Mouse (Mus musculus) midbrain, embryonic 15.5 days (tissue): ENCODE data around the gene Agxt. TPM values are rescaled to one million over a fixed set of nuclear protein-coding genes. Genes with fewer than 3 reads are reported as not detected.

Experiments used
- ATAC-seq: fragments of 200-750 bp; cut with Nextera tagmentation; replicated peaks from 2 replicates; pipeline ENCODE4 v1.8.0; 2017; ENCODE audit warnings: moderate TSS enrichment
- H3K27ac ChIP-seq: fragments of 300-500 bp; sonication (generic); 2 replicates; pipeline ENCODE4 v1.5.1; 2015; ENCODE audit warnings: mild to moderate bottlenecking, inconsistent platforms
- H3K27me3 ChIP-seq: fragments of 300-500 bp; sonication (generic); replicated peaks from 2 replicates; pipeline ENCODE4 v1.6.1; 2015; ENCODE audit warnings: inconsistent platforms
- H3K36me3 ChIP-seq: fragments of 300-500 bp; sonication (generic); replicated peaks from 2 replicates; pipeline ENCODE4 v1.6.1; 2015; ENCODE audit warnings: inconsistent platforms
- H3K4me1 ChIP-seq: fragments of 300-500 bp; sonication (generic); 2 replicates; pipeline ENCODE4 v1.6.1; 2015; ENCODE audit warnings: inconsistent platforms
- H3K4me2 ChIP-seq: fragments of 300-500 bp; sonication (generic); 2 replicates; pipeline ENCODE4 v1.6.1; 2015; ENCODE audit warnings: inconsistent platforms, mild to moderate bottlenecking, moderate library complexity
- H3K4me3 ChIP-seq: fragments of 300-500 bp; sonication (generic); 2 replicates; pipeline ENCODE4 v1.5.1; 2015; ENCODE audit warnings: mild to moderate bottlenecking, inconsistent platforms
- H3K9ac ChIP-seq: fragments of 300-500 bp; sonication (generic); 2 replicates; pipeline ENCODE4 v1.6.1; 2015; ENCODE audit warnings: mild to moderate bottlenecking, inconsistent platforms
- H3K9me3 ChIP-seq: fragments of 300-500 bp; sonication (generic); 2 replicates; pipeline ENCODE4 v1.6.1; 2016; ENCODE audit warnings: inconsistent platforms
- WGBS: fragments of 180-500 bp; shearing (Covaris S2); methylation state at CpG from one replicate; pipeline ENCODE4 v1.1.7; 2015; ENCODE audit warnings: mixed read lengths; 5-methylcytosine and 5-hydroxymethylcytosine counted together
- polyA plus RNA-seq: library from polyadenylated mRNA; unstranded; fragments of >200 nt; fragmentation: Nextera tagmentation; extraction: Ambion mirVana; gene quantifications from 2 replicates; pipeline ENCODE4 v1.2.1, GENCODE M21; 2015

Agxt gene
- polyA plus RNA-seq, 1 experiment from 2014 or later: not detected

DNA sequence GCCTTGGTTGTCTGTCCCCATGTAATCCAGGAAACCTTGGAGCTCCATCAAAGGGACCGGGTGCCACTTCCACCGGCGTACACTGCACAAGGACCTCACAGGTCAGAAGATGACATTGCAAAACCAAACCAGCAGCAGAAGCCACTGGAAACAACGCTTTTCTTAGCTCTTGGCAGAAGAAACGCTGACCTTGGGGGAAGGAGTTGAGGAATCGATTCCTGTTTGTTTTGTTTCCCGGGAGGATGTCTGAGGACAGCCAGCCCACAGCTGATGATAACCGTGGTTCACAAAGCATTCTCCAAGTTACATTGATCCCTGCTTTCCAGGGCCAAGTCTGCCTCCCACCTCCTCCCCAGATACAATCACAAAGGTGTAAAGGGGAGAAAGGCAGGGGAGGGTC is 11.0 kb upstream of the Agxt start:
- H3K4me1 ChIP-seq: no peaks in the 10 kb centered on the region
- no peak for ATAC-seq
- no peak overlapping the region for H3K9ac ChIP-seq
- WGBS: 86% methylated on average over 8 of the region's 8 CpGs
- H3K9me3 ChIP-seq: no peaks in the 10 kb centered on the region
- no peaks in the 10 kb centered on the region for H3K27me3 ChIP-seq
- no peak overlapping the region for H3K4me3 ChIP-seq
- no peak overlapping the region for H3K27ac ChIP-seq
- no peak overlapping the region for H3K4me2 ChIP-seq
- no peaks in the 10 kb centered on the region for H3K36me3 ChIP-seq

DNA sequence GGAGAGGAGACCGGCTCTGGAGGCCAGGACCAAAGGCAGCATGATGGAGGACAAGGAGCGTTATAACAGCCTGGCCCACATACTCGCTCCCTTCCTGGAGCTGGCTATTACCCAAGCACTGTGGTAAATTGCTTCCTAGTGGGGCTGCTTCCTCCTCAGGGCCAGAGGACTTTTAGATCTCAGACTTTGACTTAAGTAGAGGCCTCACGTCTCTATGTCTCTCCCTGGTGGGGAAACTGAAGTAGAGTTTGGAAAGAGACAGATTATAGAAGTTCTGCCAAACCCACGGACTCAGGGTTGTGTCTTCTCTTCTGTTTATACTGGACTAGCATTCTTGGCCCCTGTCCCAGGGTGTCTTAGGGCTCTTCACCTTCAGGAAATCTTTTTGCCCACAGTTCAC is 9.8 kb upstream of the Agxt start:
- WGBS: 59% methylated on average over 5 of the region's 5 CpGs
- H3K4me2 ChIP-seq: no peak overlapping the region
- ATAC-seq: no peak

DNA sequence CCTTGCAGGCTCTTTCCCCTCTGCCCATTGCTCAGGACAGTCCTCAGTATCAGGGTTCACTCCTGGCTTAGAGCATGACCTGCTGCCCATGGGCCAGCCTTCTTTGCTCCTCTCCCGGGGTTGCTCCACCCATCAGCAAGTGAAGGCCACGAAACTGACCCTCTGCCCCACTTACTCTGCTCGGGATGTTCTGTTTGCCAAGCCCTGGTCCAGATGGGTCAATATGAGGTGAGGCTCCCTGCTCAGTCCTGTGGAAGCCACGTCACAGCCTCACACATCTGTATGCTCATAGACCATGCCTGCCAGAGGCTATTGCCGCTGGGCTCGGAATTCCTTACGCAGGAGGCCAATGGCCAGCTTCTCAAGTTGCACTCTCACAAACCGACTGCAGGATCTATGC is 6.8 kb upstream of the Agxt start:
- no peak overlapping the region for H3K9ac ChIP-seq
- no peak overlapping the region for H3K4me3 ChIP-seq
- WGBS: 84% methylated on average over 8 of the region's 8 CpGs
- no peak overlapping the region for H3K4me2 ChIP-seq
- H3K4me1 ChIP-seq: no peaks in the 10 kb centered on the region
- H3K27me3 ChIP-seq: no peaks in the 10 kb centered on the region
- no peak overlapping the region for H3K27ac ChIP-seq
- no peaks in the 10 kb centered on the region for H3K36me3 ChIP-seq
- no peak for ATAC-seq
- H3K9me3 ChIP-seq: no peaks in the 10 kb centered on the region

More for the DNA sequence above, 9.8 kb upstream of the Agxt start:
- no peak overlapping the region for H3K9ac ChIP-seq
- H3K36me3 ChIP-seq: no peaks in the 10 kb centered on the region
- no peak overlapping the region for H3K27ac ChIP-seq
- no peaks in the 10 kb centered on the region for H3K27me3 ChIP-seq
- no peak overlapping the region for H3K4me3 ChIP-seq
- H3K4me1 ChIP-seq: no peaks in the 10 kb centered on the region
- H3K9me3 ChIP-seq: no peaks in the 10 kb centered on the region

DNA sequence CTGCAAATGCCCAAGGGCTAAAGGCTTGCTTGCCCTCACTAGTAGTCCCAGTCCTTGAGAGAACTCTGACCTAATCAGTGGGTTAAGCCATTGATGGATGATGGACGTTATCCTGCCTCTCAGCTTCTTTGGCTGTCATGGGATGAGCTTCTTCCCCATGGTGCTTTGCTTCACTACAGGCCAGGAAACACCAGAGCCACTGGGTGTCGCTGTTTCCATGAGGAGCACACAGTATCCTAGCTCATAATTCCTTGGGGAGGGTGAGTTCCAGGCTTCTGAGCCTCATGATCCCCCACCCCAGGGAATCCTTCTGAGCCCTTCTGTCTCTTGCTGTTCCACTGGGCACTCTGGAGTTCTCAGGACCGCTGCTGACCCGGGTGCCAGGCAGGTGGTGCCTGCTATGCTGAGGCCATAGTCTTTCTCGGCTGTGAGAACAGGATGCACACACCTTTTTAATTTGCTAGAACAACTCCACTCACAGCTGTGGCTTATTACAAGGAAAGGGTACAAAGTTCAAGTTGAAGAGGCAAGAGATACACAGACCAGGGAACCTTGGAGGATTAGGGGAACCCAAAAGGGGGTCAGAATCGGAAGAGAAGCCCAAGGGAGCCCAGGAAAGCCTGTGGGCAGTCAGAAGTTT is 6.2 kb upstream of the Agxt start:
- Histone ChIP-seq H3K4me1 (no peaks in the 10 kb centered on the region), H3K27me3 (no peaks in the 10 kb centered on the region), H3K9ac (no peak overlapping the region), H3K27ac (no peak overlapping the region), H3K4me2 (no peak overlapping the region), H3K36me3 (no peaks in the 10 kb centered on the region), H3K9me3 (no peaks in the 10 kb centered on the region), H3K4me3 (no peak overlapping the region)
- 0 out of 2 replicates have a peak, but pooled peaks have one; percentile 30 for ATAC-seq
- WGBS: 28% methylated on average over 6 of the region's 6 CpGs

- no peak overlapping the region for H3K27ac ChIP-seq
- H3K36me3 ChIP-seq: no peaks in the 10 kb centered on the region
- no peak overlapping the region for H3K4me2 ChIP-seq
- 77% methylated on average over 10 of the region's 10 CpGs for WGBS
- H3K27me3 ChIP-seq: no peaks in the 10 kb centered on the region
- H3K4me3 ChIP-seq: no peak overlapping the region
- H3K9ac ChIP-seq: no peak overlapping the region
- no peak for ATAC-seq
- no peaks in the 10 kb centered on the region for H3K9me3 ChIP-seq
- no peaks in the 10 kb centered on the region for H3K4me1 ChIP-seq
These were observed 4.6 kb upstream of the Agxt start for GRCm38 (mm10) chr1:93130242-93130983.

DNA sequence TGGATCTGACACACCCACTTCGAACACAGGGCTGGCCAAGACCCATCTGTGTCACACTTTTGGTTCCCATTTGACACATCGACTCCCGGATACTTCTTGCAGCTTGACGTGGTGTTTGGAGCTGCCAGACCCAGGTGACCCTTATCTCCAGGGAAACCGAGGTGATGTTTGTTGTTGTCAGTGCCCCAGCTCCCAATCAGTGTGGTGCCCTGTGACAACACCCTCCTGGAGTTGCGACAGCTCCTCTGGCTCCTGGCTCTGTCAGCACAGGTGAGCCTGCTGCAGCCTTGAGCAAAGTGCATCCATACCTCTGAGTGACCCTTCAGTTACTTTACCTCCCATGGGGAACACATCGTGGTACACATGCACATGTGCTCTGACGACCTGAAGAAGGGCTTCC is 2.4 kb upstream of the Agxt start:
- H3K27me3 ChIP-seq: no peaks in the 10 kb centered on the region
- no peak for ATAC-seq
- 73% methylated on average over 8 of the region's 8 CpGs for WGBS
- no peak overlapping the region for H3K4me3 ChIP-seq
- no peak overlapping the region for H3K9ac ChIP-seq
- H3K4me1 ChIP-seq: no peaks in the 10 kb centered on the region
- no peaks in the 10 kb centered on the region for H3K9me3 ChIP-seq
- no peak overlapping the region for H3K4me2 ChIP-seq
- H3K36me3 ChIP-seq: no peaks in the 10 kb centered on the region
- H3K27ac ChIP-seq: no peak overlapping the region

- H3K27me3 ChIP-seq: no peaks in the 10 kb centered on the region
- H3K36me3 ChIP-seq: no peaks in the 10 kb centered on the region
- no peaks in the 10 kb centered on the region for H3K9me3 ChIP-seq
- no peak for ATAC-seq
- 75% methylated on average over 6 of the region's 6 CpGs for WGBS
- H3K27ac ChIP-seq: no peak overlapping the region
- H3K4me2 ChIP-seq: no peak overlapping the region
- no peak overlapping the region for H3K9ac ChIP-seq
- no peaks in the 10 kb centered on the region for H3K4me1 ChIP-seq
- H3K4me3 ChIP-seq: no peak overlapping the region
These were observed 3.5 kb downstream of the Agxt start for GRCm38 (mm10) chr1:93138534-93138933.

DNA sequence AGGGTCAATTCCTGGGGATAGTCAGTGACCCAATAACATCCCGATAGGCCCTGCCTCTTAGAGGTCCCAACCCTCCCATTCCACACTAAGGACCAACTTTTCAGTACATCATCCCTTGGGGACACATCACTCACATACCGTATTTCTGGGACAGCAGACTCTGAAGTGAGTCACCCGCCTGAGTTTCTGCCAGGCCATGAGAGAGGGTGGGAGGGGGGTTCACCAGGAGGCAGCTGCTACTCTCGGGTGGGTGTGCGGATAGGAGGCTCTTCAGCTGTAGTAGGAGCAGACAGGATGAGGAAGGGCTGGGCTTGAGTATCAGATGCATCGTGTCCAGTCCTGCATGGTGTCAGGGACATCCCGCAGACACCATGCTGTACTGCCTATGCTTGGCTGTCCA is 4.7 kb downstream of the Agxt start:
- Histone ChIP-seq H3K36me3 (no peaks in the 10 kb centered on the region), H3K4me1 (no peaks in the 10 kb centered on the region), H3K9ac (no peak overlapping the region), H3K27me3 (no peaks in the 10 kb centered on the region), H3K4me3 (no peak overlapping the region), H3K9me3 (no peaks in the 10 kb centered on the region), H3K4me2 (no peak overlapping the region), H3K27ac (no peak overlapping the region)
- no peak for ATAC-seq
- 85% methylated on average over 7 of the region's 7 CpGs for WGBS

DNA sequence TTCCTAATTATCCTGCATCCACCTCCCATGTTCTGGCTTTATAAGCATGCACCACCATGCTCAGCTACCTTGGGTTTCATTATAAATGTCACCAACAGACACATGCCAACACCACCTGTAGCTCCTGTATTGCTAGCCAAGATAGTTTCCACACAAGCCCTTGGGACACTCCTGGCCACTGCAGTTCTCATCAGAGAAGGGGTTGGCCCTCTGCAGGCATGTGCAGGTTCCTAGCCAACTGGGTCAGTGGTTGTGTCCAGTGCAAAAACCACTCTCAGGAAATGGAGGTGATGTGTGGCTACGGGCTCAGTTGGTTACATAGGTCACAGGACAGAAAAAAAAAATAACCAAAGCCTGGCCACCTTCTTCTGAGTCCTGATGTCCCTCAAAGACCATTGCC is 7.8 kb downstream of the Agxt start:
- Histone ChIP-seq H3K4me3 (no peak overlapping the region), H3K4me1 (no peaks in the 10 kb centered on the region), H3K27ac (no peak overlapping the region), H3K4me2 (no peak overlapping the region), H3K27me3 (no peaks in the 10 kb centered on the region), H3K9me3 (no peaks in the 10 kb centered on the region), H3K36me3 (no peaks in the 10 kb centered on the region), H3K9ac (no peak overlapping the region)
- WGBS: 92% methylated on average over 1 of the region's 1 CpGs
- ATAC-seq: no peak

DNA sequence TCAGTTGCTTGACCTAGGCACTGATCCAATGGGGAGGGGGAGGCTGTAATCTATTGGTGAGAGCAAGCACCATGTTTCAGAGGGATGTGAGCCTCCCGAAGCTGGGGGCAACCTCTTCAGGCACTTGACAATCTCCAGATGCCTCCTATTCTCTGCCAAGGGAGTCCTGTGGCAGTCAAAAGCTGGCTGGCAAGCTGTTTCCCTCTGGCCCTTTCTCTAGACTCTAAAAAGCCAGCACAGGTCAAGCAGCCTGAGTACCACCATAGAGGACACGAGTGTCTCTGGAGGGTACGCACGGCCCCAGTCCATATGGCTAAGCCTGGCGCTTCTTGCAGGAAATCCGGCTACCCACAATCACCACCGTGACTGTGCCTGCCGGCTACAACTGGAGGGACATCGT is 9.1 kb downstream of the Agxt start:
- Histone ChIP-seq H3K4me3 (no peak overlapping the region), H3K4me2 (no peak overlapping the region), H3K27me3 (no peaks in the 10 kb centered on the region), H3K9me3 (no peaks in the 10 kb centered on the region), H3K27ac (no peak overlapping the region), H3K4me1 (no peaks in the 10 kb centered on the region), H3K9ac (no peak overlapping the region), H3K36me3 (no peaks in the 10 kb centered on the region)
- 78% methylated on average over 9 of the region's 9 CpGs for WGBS
- ATAC-seq: no peak

DNA sequence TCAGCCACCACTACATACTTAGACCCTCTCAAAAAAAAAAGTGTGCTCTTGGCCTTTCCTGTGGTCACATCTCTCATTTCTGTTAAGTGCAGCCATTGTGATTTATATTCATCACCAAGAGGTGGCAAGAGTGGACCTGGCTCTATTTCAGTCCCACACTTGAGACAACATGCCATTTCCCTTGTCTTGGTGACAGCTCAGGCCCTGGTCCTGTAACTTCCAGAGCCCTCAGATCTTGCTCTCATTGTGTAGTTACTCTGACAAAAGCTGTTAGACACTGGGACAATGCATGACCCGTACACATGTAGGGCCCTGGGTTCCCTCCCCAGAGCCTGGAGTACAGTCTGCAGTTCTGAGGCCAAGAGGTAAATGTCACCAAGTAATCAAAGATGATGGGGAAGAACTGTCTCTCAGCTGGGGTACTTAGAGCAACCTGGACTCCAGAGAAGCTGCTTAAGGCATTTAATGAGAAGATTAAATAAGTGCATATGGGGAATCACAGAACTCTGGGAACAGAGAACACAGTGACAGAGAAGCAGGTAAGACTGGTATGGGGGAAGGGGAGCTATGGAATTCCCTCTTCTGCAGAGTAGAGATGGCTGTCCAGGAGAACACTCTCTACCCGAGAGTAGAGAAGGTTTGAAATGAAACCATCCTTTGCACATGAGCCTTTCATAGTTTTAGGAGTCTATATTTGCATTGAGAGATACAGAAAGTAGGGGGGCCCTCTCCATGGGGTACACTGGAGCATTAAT is 16.0 kb downstream of the Agxt start:
- Histone ChIP-seq H3K27ac (no peak overlapping the region), H3K36me3 (no peaks in the 10 kb centered on the region), H3K4me3 (no peak overlapping the region), H3K4me2 (no peak overlapping the region), H3K27me3 (no peaks in the 10 kb centered on the region), H3K4me1 (no peaks in the 10 kb centered on the region), H3K9ac (no peak overlapping the region), H3K9me3 (no peaks in the 10 kb centered on the region)
- 69% methylated on average over 2 of the region's 2 CpGs for WGBS
- ATAC-seq: no peak

- Histone ChIP-seq H3K4me3 (no peak overlapping the region), H3K9ac (no peak overlapping the region), H3K4me2 (no peak overlapping the region), H3K36me3 (no peaks in the 10 kb centered on the region), H3K9me3 (no peaks in the 10 kb centered on the region), H3K4me1 (no peaks in the 10 kb centered on the region), H3K27me3 (no peaks in the 10 kb centered on the region), H3K27ac (no peak overlapping the region)
- no peak for ATAC-seq
- WGBS: 90% methylated on average over 4 of the region's 4 CpGs
These were observed 22.5 kb downstream of the Agxt start for GRCm38 (mm10) chr1:93157566-93157965.
